Mouse (Mus musculus): ENCODE data around the gene Shbg. TPM values are rescaled to one million over a fixed set of nuclear protein-coding genes. Genes with fewer than 3 reads are reported as not detected.

Gene Shbg
- polyA plus RNA-seq, 1 experiment = not detected

DNA sequence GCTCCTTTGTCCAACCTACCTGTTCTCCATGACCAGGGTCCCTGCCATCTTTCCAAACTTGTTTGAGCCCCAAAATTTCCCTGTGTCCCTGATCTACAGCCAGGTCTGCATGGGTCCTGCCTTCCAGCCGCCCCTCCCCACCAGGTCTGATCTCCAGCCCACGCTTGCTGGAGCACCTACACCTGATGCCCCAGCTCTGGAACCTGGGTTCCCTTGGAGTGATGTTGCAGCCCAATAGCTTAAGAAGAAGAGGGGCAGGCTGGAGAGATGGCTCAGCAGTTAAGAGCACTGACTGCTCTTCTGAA is 11.3 kb downstream of the Shbg start:
- WGBS = 76% methylated on average over 2 of the region's 2 CpGs
- H3K4me3 ChIP-seq (ENCODE audit: insufficient read depth, low read depth, low read length) = no peak overlapping the region
- TF ChIP-seq POLR2A (IDR thresholded peaks at IDR 0.05; ENCODE audit: insufficient read depth, low read depth, low read length) = no peak
- TF ChIP-seq CTCF (IDR thresholded peaks at IDR 0.05; ENCODE audit: insufficient read depth, low read depth, low read length) = no peak
- no peak overlapping the region for H3K27ac ChIP-seq (ENCODE audit: insufficient read depth, low read depth, low read length)
- peaks cover 10% of the 10 kb centered on the region for H3K4me1 ChIP-seq (ENCODE audit: control insufficient read depth, insufficient read depth, low read length)

DNA sequence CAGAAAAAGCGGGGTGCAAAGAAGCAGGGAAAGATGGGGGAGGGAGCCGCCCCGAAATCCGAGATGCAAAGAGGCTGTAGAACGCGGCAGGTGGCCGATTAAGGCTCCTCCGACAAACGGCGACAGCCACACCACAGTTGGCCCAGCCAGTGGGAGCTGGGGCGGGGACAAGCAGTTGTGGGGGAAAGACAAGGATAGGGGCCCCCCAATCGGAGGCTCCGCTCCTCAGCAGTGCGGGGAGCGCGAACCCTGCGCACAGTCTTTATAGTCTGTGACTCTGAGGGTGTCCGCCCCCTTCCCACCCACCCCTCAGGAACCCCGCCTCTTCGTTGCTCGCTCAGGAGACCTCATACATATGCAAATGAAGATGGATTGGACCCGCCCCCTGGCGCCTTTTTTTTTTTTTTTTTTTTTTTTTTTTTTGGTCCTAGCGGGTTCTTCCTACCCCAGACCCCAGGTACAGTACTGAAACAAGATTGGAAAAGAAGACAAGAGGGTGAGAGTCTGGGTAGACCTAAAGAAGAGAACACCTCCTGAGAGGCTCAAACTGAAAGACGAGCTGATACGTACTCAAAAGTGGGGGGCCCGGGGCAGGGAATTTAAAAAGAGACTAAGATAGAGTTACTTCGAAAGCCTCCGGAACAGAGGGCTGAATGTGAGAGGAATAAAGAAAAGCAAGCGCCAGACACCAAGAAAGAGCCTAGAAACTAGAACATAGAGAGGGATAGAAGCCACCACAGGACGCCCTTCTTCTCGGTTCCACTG is 11.8 kb downstream of the Shbg start, which contains the start of gene Atp1b2:
TSS of gene Atp1b2 (minus strand) at position 217 of the 765 bp plus-strand sequence.
- 1% methylated on average over 32 of the region's 32 CpGs for WGBS

DNA sequence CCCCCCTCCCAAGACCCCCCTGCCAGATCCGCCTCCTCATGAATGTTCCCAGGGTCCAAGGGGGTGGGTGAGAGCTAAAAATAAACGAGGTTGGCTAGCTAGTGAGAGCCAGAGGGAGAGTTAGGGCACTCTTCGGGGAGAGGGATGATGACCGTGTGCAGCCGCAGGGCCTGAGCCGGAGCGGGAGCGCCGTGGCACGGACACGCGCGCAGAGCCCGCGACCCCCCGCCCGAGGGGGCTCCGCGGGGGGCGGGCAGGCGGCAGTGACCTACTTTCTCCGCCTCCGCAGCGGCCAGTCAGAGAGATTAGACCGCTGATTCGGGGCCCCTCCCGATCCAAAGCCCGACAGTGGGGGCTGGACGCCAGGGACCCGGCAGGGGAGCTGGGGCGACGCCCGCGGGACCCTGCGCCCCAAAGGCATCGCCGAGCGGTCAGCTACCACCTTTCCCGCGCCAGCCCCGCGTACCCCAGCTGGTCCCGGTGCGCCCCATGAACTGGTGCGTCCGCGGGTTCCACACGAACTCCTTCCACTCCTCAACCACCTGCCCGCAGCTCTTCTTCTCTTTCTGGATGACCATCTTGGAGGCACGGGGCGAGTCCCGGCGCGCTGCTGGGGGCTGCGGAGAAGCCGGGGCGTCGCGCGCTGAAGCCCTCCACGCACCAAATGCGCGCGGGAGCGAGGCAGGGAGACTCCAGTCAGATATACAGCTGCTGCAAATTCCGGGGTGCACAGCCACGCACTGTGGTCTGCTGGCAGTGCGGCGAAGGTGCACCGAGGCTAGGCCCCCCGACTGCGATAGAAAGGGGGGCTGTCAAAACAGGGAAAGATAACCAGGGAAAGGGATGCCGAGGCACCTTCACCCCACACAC is 12.7 kb downstream of the Shbg start:
- peak overlapping the region; percentile 82 for H3K4me3 ChIP-seq (ENCODE audit: insufficient read depth, low read depth, low read length)
- peak overlapping the region; percentile 89 for H3K27ac ChIP-seq (ENCODE audit: insufficient read depth, low read depth, low read length)
- peaks cover 12% of the 10 kb centered on the region for H3K4me1 ChIP-seq (ENCODE audit: control insufficient read depth, insufficient read depth, low read length)
- 1% methylated on average over 73 of the region's 73 CpGs for WGBS
- TF ChIP-seq POLR2A (IDR thresholded peaks at IDR 0.05; ENCODE audit: insufficient read depth, low read depth, low read length) (0 out of 2 replicates have a peak, but pooled peaks have one; percentile 15), CTCF (IDR thresholded peaks at IDR 0.05; ENCODE audit: insufficient read depth, low read depth, low read length) (no peak)

More for the DNA sequence above, 11.8 kb downstream of the Shbg start, which contains the start of gene Atp1b2:
- peak within 1 kb of the TSS; percentile 82 for H3K4me3 ChIP-seq (ENCODE audit: insufficient read depth, low read depth, low read length)
- H3K27ac ChIP-seq (ENCODE audit: insufficient read depth, low read depth, low read length) = peak within 1 kb of the TSS; percentile 89
- peaks cover 10% of the 10 kb centered on the region for H3K4me1 ChIP-seq (ENCODE audit: control insufficient read depth, insufficient read depth, low read length)
- TF ChIP-seq CTCF (IDR thresholded peaks at IDR 0.05; ENCODE audit: insufficient read depth, low read depth, low read length) = no peak
- TF ChIP-seq POLR2A (IDR thresholded peaks at IDR 0.05; ENCODE audit: insufficient read depth, low read depth, low read length) = peak; percentile 97

- H3K4me3 ChIP-seq (ENCODE audit: insufficient read depth, low read depth, low read length) = peak overlapping the region; percentile 82
- WGBS = 41% methylated on average over 3 of the region's 3 CpGs
- peaks cover 16% of the 10 kb centered on the region for H3K4me1 ChIP-seq (ENCODE audit: control insufficient read depth, insufficient read depth, low read length)
- TF ChIP-seq CTCF (IDR thresholded peaks at IDR 0.05; ENCODE audit: insufficient read depth, low read depth, low read length) (no peak), POLR2A (IDR thresholded peaks at IDR 0.05; ENCODE audit: insufficient read depth, low read depth, low read length) (no peak)
- peak overlapping the region; percentile 69 for H3K27ac ChIP-seq (ENCODE audit: insufficient read depth, low read depth, low read length)
Observed at GRCm38 (mm10) chr11:69604347-69604746, 13.4 kb downstream of the Shbg start.

GRCm38 (mm10) chr11:69603516-69603915 is 14.2 kb downstream of the Shbg start:
- peak overlapping the region; percentile 82 for H3K4me3 ChIP-seq (ENCODE audit: insufficient read depth, low read depth, low read length)
- 53% methylated on average over 8 of the region's 8 CpGs for WGBS
- TF ChIP-seq POLR2A (IDR thresholded peaks at IDR 0.05; ENCODE audit: insufficient read depth, low read depth, low read length) (no peak), CTCF (IDR thresholded peaks at IDR 0.05; ENCODE audit: insufficient read depth, low read depth, low read length) (no peak)
- H3K4me1 ChIP-seq (ENCODE audit: control insufficient read depth, insufficient read depth, low read length) = peaks cover 19% of the 10 kb centered on the region
- peak overlapping the region; percentile 69; the same call in 1 of the 2 replicates for H3K27ac ChIP-seq (ENCODE audit: insufficient read depth, low read depth, low read length)

DNA sequence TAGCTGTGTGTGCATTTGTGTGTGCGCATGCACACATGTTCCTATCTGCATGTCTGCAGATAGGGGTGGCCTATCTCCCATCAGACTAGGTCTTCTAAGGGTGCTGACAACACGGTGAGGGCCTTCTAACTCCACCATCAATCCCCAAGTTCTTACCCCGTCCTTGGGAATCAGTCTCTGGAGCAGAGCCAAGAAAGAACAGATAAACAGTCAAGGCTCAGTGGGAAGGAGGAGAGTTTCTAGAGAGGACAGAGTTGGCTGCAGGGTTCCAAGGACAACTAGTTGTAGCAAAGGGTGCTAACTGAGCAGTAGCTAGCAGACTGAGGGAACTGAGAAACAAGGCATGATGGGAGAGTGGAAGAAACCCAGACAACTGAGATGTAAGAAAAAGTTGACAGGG is 15.9 kb downstream of the Shbg start:
- Histone ChIP-seq H3K4me1 (ENCODE audit: control insufficient read depth, insufficient read depth, low read length) (peaks cover 19% of the 10 kb centered on the region), H3K4me3 (ENCODE audit: insufficient read depth, low read depth, low read length) (no peak overlapping the region), H3K27ac (ENCODE audit: insufficient read depth, low read depth, low read length) (no peak overlapping the region)
- WGBS = 51% methylated on average over 3 of the region's 3 CpGs
- no peak for TF ChIP-seq CTCF (IDR thresholded peaks at IDR 0.05; ENCODE audit: insufficient read depth, low read depth, low read length)
- TF ChIP-seq POLR2A (IDR thresholded peaks at IDR 0.05; ENCODE audit: insufficient read depth, low read depth, low read length) = no peak

DNA sequence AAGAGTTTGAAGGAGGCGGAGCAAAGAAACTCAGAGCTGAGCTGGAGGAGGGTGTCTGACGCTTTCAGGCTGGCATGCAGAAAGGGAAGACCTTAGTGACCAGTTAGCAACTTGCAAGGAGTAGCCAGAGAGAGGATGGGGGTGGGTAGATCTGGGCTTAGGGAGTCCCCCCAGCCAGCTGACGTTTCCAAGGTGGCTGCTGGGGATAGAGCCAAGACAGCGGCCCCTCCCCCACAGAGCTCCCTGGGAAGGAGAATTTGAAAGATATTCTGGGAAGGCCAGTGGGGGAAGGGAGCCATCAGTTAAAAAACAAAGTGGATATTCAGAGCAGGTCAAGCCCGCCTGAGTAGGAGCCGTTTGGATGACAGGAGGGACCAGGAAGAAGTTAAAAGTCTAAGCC is 17.6 kb downstream of the Shbg start:
- Histone ChIP-seq H3K4me3 (ENCODE audit: insufficient read depth, low read depth, low read length) (no peak overlapping the region), H3K27ac (ENCODE audit: insufficient read depth, low read depth, low read length) (0 out of 2 replicates have a peak overlapping the region, but pooled peaks have one; percentile 46), H3K4me1 (ENCODE audit: control insufficient read depth, insufficient read depth, low read length) (peaks cover 15% of the 10 kb centered on the region)
- WGBS = 22% methylated on average over 6 of the region's 6 CpGs
- TF ChIP-seq CTCF (IDR thresholded peaks at IDR 0.05; ENCODE audit: insufficient read depth, low read depth, low read length) (no peak), POLR2A (IDR thresholded peaks at IDR 0.05; ENCODE audit: insufficient read depth, low read depth, low read length) (no peak)

- Histone ChIP-seq H3K4me3 (ENCODE audit: insufficient read depth, low read depth, low read length) (no peak overlapping the region), H3K4me1 (ENCODE audit: control insufficient read depth, insufficient read depth, low read length) (peaks cover 15% of the 10 kb centered on the region), H3K27ac (ENCODE audit: insufficient read depth, low read depth, low read length) (no peak overlapping the region)
- 34% methylated on average over 9 of the region's 9 CpGs for WGBS
- TF ChIP-seq CTCF (IDR thresholded peaks at IDR 0.05; ENCODE audit: insufficient read depth, low read depth, low read length) = no peak
- no peak for TF ChIP-seq POLR2A (IDR thresholded peaks at IDR 0.05; ENCODE audit: insufficient read depth, low read depth, low read length)
Observed at GRCm38 (mm10) chr11:69599436-69599835, 18.3 kb downstream of the Shbg start.

- Histone ChIP-seq H3K4me3 (ENCODE audit: insufficient read depth, low read depth, low read length) (no peak overlapping the region), H3K27ac (ENCODE audit: insufficient read depth, low read depth, low read length) (no peak overlapping the region), H3K4me1 (ENCODE audit: control insufficient read depth, insufficient read depth, low read length) (peaks cover 6% of the 10 kb centered on the region; the same call in 1 of the 2 replicates)
- whole genome bisulfite sequencing = 99% methylated on average over 6 of the region's 6 CpGs
- no peak for TF ChIP-seq POLR2A (IDR thresholded peaks at IDR 0.05; ENCODE audit: insufficient read depth, low read depth, low read length)
- TF ChIP-seq CTCF (IDR thresholded peaks at IDR 0.05; ENCODE audit: insufficient read depth, low read depth, low read length) = no peak
Observed at GRCm38 (mm10) chr11:69594853-69595252, 22.9 kb downstream of the Shbg start.

All from olfactory bulb, adult 2 months (tissue).